Mouse (Mus musculus) limb, embryonic 10.5 days (tissue): Measurements from ENCODE around the gene Tmem29. TPM values are rescaled to one million over a fixed set of nuclear protein-coding genes. Genes with fewer than 3 reads are reported as not detected.

ENCODE experiments used
- DNase-seq: peaks from one replicate; pipeline ENCODE4 v3.0.0-alpha.2; 2017; ENCODE audit warnings: low spot score
- H3K27ac ChIP-seq: fragments of 300-500 bp; sonication (generic); 2 replicates; pipeline ENCODE4 v1.5.1; 2016; ENCODE audit warnings: mild to moderate bottlenecking
- H3K27me3 ChIP-seq: fragments of 300-500 bp; sonication (generic); 2 replicates; pipeline ENCODE4 v1.6.1; 2016; ENCODE audit warnings: low read depth, mild to moderate bottlenecking; ENCODE audit not compliant: poor library complexity, severe bottlenecking
- H3K36me3 ChIP-seq: fragments of 300-500 bp; sonication (generic); 2 replicates; pipeline ENCODE4 v1.6.1; 2016; ENCODE audit warnings: mild to moderate bottlenecking, moderate library complexity
- H3K4me1 ChIP-seq: fragments of 300-500 bp; sonication (generic); 2 replicates; pipeline ENCODE4 v1.6.1; 2016
- H3K4me3 ChIP-seq: fragments of 300-500 bp; sonication (generic); 2 replicates; pipeline ENCODE4 v1.5.1; 2016; ENCODE audit warnings: mild to moderate bottlenecking, moderate library complexity
- H3K9me3 ChIP-seq: fragments of 300-500 bp; sonication (generic); replicated peaks from 2 replicates; pipeline ENCODE4 v1.6.1; 2016; ENCODE audit warnings: mild to moderate bottlenecking
- WGBS: fragments of 180-500 bp; shearing (Covaris S2); methylation state at CpG from one replicate; pipeline ENCODE4 v1.1.7; 2016; 5-methylcytosine and 5-hydroxymethylcytosine counted together
- polyA plus RNA-seq: library from polyadenylated mRNA; unstranded; fragments of >200 nt; fragmentation: Nextera tagmentation; extraction: Ambion mirVana; gene quantifications from 2 replicates; pipeline ENCODE4 v1.2.1, GENCODE M21; 2016

Gene Tmem29
- polyA plus RNA-seq, 1 experiment from 2014 or later, result 45.7 TPM

DNA sequence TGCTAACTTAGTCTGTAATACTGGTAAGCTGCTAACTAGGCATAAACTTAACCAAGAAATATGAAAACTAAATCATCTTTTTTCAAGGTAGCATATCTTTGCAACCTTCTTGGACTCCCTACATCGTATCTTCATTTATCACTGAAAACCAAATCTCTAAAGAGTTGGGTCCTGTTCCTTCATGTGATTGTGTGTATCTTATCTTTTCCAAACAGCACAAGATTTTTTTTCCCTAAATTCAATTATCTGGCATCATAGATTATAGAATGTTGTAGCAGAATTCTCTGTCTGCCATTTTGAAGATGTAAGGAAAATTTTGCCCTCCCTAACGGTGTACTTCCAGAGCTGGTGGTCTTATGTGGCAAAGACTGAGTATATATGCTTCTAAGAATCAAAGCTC, 22.6 kb downstream of the Tmem29 start:
- no peak for DNase-seq
- H3K27me3 ChIP-seq, result no peaks in the 10 kb centered on the region
- no peak overlapping the region for H3K27ac ChIP-seq
- no peaks in the 10 kb centered on the region for H3K36me3 ChIP-seq
- no peak overlapping the region for H3K4me3 ChIP-seq
- H3K9me3 ChIP-seq, result no peaks in the 10 kb centered on the region
- WGBS, result 91% methylated on average over 2 of the region's 2 CpGs
- H3K4me1 ChIP-seq, result no peaks in the 10 kb centered on the region

- WGBS, result 84% methylated on average over 7 of the region's 7 CpGs
- Histone ChIP-seq H3K4me1 (no peaks in the 10 kb centered on the region), H3K27me3 (no peaks in the 10 kb centered on the region), H3K9me3 (no peaks in the 10 kb centered on the region), H3K36me3 (no peaks in the 10 kb centered on the region), H3K27ac (no peak overlapping the region), H3K4me3 (no peak overlapping the region)
- DNase-seq, result no peak
Measured at GRCm38 (mm10) chrX:150435367-150435766, 23.6 kb downstream of the Tmem29 start.

- 97% methylated on average over 4 of the region's 4 CpGs for WGBS
- no peaks in the 10 kb centered on the region for H3K27me3 ChIP-seq
- no peaks in the 10 kb centered on the region for H3K4me1 ChIP-seq
- no peak for DNase-seq
- H3K27ac ChIP-seq, result no peak overlapping the region
- H3K4me3 ChIP-seq, result no peak overlapping the region
- H3K36me3 ChIP-seq, result peaks cover 6% of the 10 kb centered on the region; the same call in 1 of the 2 replicates
- no peaks in the 10 kb centered on the region for H3K9me3 ChIP-seq
Measured at GRCm38 (mm10) chrX:150413505-150413904, 45.4 kb downstream of the Tmem29 start.

Other genes starting within 250 kb of the Tmem29 start
- 44.8 and 58.6 TPM in 2 replicates for gene Alas2, start 88.2 kb upstream of the Tmem29 start, polyA plus RNA-seq
- gene Pfkfb1, start 129.1 kb upstream of the Tmem29 start, polyA plus RNA-seq, result 10.8 and 11.1 TPM in 2 replicates
- gene Apex2, start 130.7 kb upstream of the Tmem29 start, polyA plus RNA-seq, result 32.7 and 35.8 TPM in 2 replicates
- 35.0 and 40.7 TPM in 2 replicates for gene Tro, start 198.4 kb upstream of the Tmem29 start, polyA plus RNA-seq